Mouse (Mus musculus) liver, postnatal 0 days (tissue): ENCODE measurements around the gene Pip4k2b. TPM values are rescaled to one million over a fixed set of nuclear protein-coding genes. Genes with fewer than 3 reads are reported as not detected.

Experiments
- ATAC-seq: fragments of 200-750 bp; cut with Nextera tagmentation; 2 replicates; pipeline ENCODE4 v1.8.0; 2017; ENCODE audit warnings: mild to moderate bottlenecking, moderate library complexity
- DNase-seq: peaks from one replicate; pipeline ENCODE4 v3.0.0-alpha.2; 2016
- H3K27ac ChIP-seq: fragments of 300-500 bp; sonication (generic); 2 replicates; pipeline ENCODE4 v1.5.1; 2014; ENCODE audit warnings: antibody characterized with exemption, moderate library complexity, mild to moderate bottlenecking, low read depth
- H3K27me3 ChIP-seq: fragments of 300-500 bp; sonication (generic); 2 replicates; pipeline ENCODE4 v1.6.1; 2014; ENCODE audit warnings: low read length, control low read depth, mixed read lengths; ENCODE audit not compliant: insufficient read depth
- H3K36me3 ChIP-seq: fragments of 300-500 bp; sonication (generic); replicated peaks from 2 replicates; pipeline ENCODE4 v1.6.1; 2014; ENCODE audit warnings: mild to moderate bottlenecking, control low read depth, low read length, moderate library complexity, mixed read lengths; ENCODE audit not compliant: insufficient read depth
- H3K4me1 ChIP-seq: fragments of 300-500 bp; sonication (generic); 2 replicates; pipeline ENCODE4 v1.6.1; 2014; ENCODE audit warnings: antibody characterized with exemption, mild to moderate bottlenecking, control low read depth; ENCODE audit not compliant: insufficient read depth
- H3K4me2 ChIP-seq: fragments of 300-500 bp; sonication (generic); 2 replicates; pipeline ENCODE4 v1.6.1; 2014; ENCODE audit warnings: low read depth, mild to moderate bottlenecking, low read length, moderate library complexity, mixed read lengths
- H3K4me3 ChIP-seq: fragments of 300-500 bp; sonication (generic); 2 replicates; pipeline ENCODE4 v1.5.1; 2014; ENCODE audit warnings: low read depth, low read length
- H3K9ac ChIP-seq: fragments of 300-500 bp; sonication (generic); replicated peaks from 2 replicates; pipeline ENCODE4 v1.6.1; 2014; ENCODE audit warnings: mild to moderate bottlenecking, moderate library complexity
- H3K9me3 ChIP-seq: fragments of 300-500 bp; sonication (generic); 2 replicates; pipeline ENCODE4 v1.6.1; 2016; ENCODE audit warnings: mild to moderate bottlenecking, control low read depth, low read length, mixed read lengths
- CTCF ChIP-seq: sonication (generic); IDR thresholded peaks from 2 replicates; pipeline ENCODE4 v1.5.1; 2016; ENCODE audit warnings: antibody characterized with exemption, low read depth
- EP300 ChIP-seq: IDR thresholded peaks from 2 replicates; pipeline ENCODE4 v1.6.1; 2016; ENCODE audit warnings: antibody characterized with exemption, low read depth, mild to moderate bottlenecking
- WGBS: fragments of 180-500 bp; shearing (Covaris S2); extraction: QIAGEN DNeasy Blood & Tissue Kit; methylation state at CpG from one replicate; pipeline ENCODE4 v1.1.7; 2014; ENCODE audit not compliant: insufficient replicate concordance; 5-methylcytosine and 5-hydroxymethylcytosine counted together
- polyA plus RNA-seq: library from polyadenylated mRNA; unstranded; fragments of >200 nt; fragmentation: Nextera tagmentation; extraction: Ambion mirVana; gene quantifications from 2 replicates; pipeline ENCODE4 v1.2.1, GENCODE M21; 2015

Gene Pip4k2b
- polyA plus RNA-seq, 1 experiment from 2014 or later, result 0.59 TPM

GRCm38 (mm10) chr11:97685613-97686321 lies 58.7 kb downstream of the Pip4k2b start, which contains the start of gene Cisd3:
Gene Cisd3, plus strand, starts transcription at chr11:97685826.
- WGBS, result under 1% methylated on average over 43 of the region's 43 CpGs
- Histone ChIP-seq H3K36me3 (peaks cover 13% of the 10 kb centered on the region), H3K9me3 (no peaks in the 10 kb centered on the region), H3K9ac (peak within 1 kb of the TSS; percentile 23), H3K27ac (peak within 1 kb of the TSS; percentile 39; the same call in 1 of the 2 replicates), H3K27me3 (no peaks in the 10 kb centered on the region), H3K4me2 (peak within 1 kb of the TSS; percentile 68), H3K4me3 (peak within 1 kb of the TSS; percentile 38), H3K4me1 (peaks cover 18% of the 10 kb centered on the region)
- TF ChIP-seq EP300, result peak; percentile 43; the same call in 1 of the 2 replicates
- no peak for TF ChIP-seq CTCF
- DNase-seq (peak; percentile 91), ATAC-seq (peak; percentile 96)

DNA sequence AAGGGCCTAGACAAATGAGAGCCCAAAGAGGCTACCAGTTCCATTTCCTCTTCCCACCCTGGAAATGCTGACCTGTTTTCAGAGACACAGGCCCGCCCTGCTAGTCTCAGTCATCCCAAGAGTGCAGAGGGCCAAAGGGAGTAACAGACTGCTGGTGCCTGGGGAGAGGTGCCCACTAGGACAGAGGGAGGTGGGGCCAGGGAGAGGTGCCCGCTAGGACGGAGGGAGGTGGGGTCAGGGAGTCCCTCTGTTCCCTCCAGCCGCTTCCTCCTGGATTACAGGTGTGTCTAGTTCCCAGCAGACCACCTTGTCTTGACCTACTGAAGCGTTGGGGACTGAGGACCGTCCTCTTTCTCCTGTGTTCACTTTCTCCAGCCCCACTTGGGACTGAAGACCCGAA lies 59.7 kb downstream of the Pip4k2b start:
- H3K9ac ChIP-seq, result no peak overlapping the region
- DNase-seq (no peak), ATAC-seq (no peak)
- peaks cover 18% of the 10 kb centered on the region for H3K4me1 ChIP-seq
- H3K4me2 ChIP-seq, result no peak overlapping the region
- TF ChIP-seq CTCF (no peak), EP300 (no peak)
- H3K27me3 ChIP-seq, result no peaks in the 10 kb centered on the region
- H3K36me3 ChIP-seq, result peaks cover 13% of the 10 kb centered on the region
- no peak overlapping the region for H3K4me3 ChIP-seq
- H3K27ac ChIP-seq, result peak overlapping the region; percentile 36; the same call in 1 of the 2 replicates
- no peaks in the 10 kb centered on the region for H3K9me3 ChIP-seq
- WGBS, result 58% methylated on average over 7 of the region's 7 CpGs

DNA sequence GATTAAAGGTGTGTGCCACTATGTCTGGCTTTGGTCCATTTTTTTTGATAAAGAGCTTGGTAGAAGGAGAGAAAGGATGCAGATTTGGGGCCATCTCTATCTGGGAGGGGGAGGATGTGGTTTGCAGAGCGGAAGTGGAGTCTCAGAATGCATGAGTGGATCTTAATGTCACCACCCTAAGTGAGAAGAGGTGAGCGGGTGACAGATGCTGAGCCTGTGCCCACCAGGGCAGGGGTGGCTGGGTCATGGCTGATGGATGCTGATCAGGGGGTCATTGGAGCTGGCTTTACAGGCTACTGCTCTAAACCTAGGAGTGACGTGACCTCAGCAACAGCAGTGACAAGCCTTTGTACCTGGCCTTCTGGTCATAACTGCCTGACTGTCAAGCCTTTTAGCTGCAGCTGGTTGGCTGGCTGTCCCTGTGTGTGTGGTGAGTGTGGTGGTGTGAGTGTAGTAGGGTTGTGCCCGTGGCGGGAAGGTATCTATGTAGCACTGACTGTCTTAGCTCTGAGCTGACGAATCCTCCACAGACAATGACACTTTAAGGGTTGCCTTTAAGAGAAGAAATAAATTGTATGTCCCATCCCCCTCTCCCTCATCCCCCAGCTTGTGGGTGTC lies 60.3 kb downstream of the Pip4k2b start:
- no peaks in the 10 kb centered on the region for H3K27me3 ChIP-seq
- H3K4me1 ChIP-seq, result peaks cover 18% of the 10 kb centered on the region
- 40% methylated on average over 6 of the region's 6 CpGs for WGBS
- no peaks in the 10 kb centered on the region for H3K9me3 ChIP-seq
- 0 out of 2 replicates have a peak overlapping the region, but pooled peaks have one; percentile 36 for H3K27ac ChIP-seq
- no peak for DNase-seq
- H3K9ac ChIP-seq, result no peak overlapping the region
- no peak overlapping the region for H3K4me2 ChIP-seq
- TF ChIP-seq EP300 (no peak), CTCF (no peak)
- ATAC-seq, result no peak
- H3K36me3 ChIP-seq, result peaks cover 13% of the 10 kb centered on the region
- H3K4me3 ChIP-seq, result no peak overlapping the region

- H3K9me3 ChIP-seq, result no peaks in the 10 kb centered on the region
- 76% methylated on average over 6 of the region's 6 CpGs for WGBS
- DNase-seq (no peak), ATAC-seq (no peak)
- H3K27ac ChIP-seq, result no peak overlapping the region
- no peak for TF ChIP-seq CTCF
- no peak for TF ChIP-seq EP300
- no peak overlapping the region for H3K4me3 ChIP-seq
- H3K27me3 ChIP-seq, result no peaks in the 10 kb centered on the region
- peaks cover 9% of the 10 kb centered on the region; the same call in 1 of the 2 replicates for H3K36me3 ChIP-seq
- no peak overlapping the region for H3K4me2 ChIP-seq
- peaks cover 18% of the 10 kb centered on the region for H3K4me1 ChIP-seq
- H3K9ac ChIP-seq, result no peak overlapping the region
Observed at GRCm38 (mm10) chr11:97682504-97683055, 61.9 kb downstream of the Pip4k2b start.

DNA sequence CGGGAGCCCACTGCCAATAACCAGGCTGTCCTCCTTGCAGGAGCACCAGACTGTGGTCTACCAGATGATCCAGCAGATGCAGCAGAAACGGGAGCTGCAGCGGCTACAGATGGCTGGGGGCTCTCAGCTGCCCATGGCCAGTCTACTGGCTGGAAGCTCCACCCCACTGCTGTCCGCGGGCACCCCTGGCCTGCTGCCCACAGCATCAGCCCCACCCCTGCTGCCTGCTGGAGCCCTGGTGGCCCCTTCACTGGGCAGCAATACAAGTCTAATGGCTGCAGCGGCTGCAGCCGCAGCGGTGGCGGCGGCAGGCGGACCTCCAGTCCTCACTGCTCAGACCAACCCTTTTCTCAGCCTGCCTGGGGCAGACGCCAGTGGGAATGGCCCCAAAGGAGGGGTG lies 64.1 kb downstream of the Pip4k2b start:
- H3K9ac ChIP-seq, result no peak overlapping the region
- TF ChIP-seq EP300, result no peak
- TF ChIP-seq CTCF, result no peak
- peaks cover 16% of the 10 kb centered on the region for H3K36me3 ChIP-seq
- H3K27me3 ChIP-seq, result no peaks in the 10 kb centered on the region
- WGBS, result 82% methylated on average over 12 of the region's 12 CpGs
- no peak overlapping the region for H3K27ac ChIP-seq
- H3K4me3 ChIP-seq, result no peak overlapping the region
- H3K4me1 ChIP-seq, result peaks cover 8% of the 10 kb centered on the region
- H3K4me2 ChIP-seq, result no peak overlapping the region
- DNase-seq, result no peak
- H3K9me3 ChIP-seq, result no peaks in the 10 kb centered on the region
- ATAC-seq, result no peak

- H3K9ac ChIP-seq, result no peak overlapping the region
- no peak overlapping the region for H3K4me2 ChIP-seq
- no peaks in the 10 kb centered on the region for H3K4me1 ChIP-seq
- WGBS, result 84% methylated on average over 12 of the region's 15 CpGs
- peaks cover 25% of the 10 kb centered on the region for H3K36me3 ChIP-seq
- DNase-seq (no peak), ATAC-seq (no peak)
- H3K9me3 ChIP-seq, result no peaks in the 10 kb centered on the region
- H3K4me3 ChIP-seq, result no peak overlapping the region
- TF ChIP-seq EP300, result no peak
- no peak for TF ChIP-seq CTCF
- H3K27me3 ChIP-seq, result no peaks in the 10 kb centered on the region
- H3K27ac ChIP-seq, result no peak overlapping the region
Observed at GRCm38 (mm10) chr11:97678301-97678700, 66.2 kb downstream of the Pip4k2b start.
